Mouse (Mus musculus): ENCODE data around the gene Pstk. TPM values are rescaled to one million over a fixed set of nuclear protein-coding genes. Genes with fewer than 3 reads are reported as not detected.
"Not testable (repeated sequence)": the region's sequence is repeated elsewhere in the genome, so short reads cannot be mapped to it uniquely, and the experiment has no call there.

Pstk gene
- 10 to 100 TPM; 39.3 to 44.7 (median 44.3) TPM for polyA plus RNA-seq (2017; shearing (Covaris generic))

DNA sequence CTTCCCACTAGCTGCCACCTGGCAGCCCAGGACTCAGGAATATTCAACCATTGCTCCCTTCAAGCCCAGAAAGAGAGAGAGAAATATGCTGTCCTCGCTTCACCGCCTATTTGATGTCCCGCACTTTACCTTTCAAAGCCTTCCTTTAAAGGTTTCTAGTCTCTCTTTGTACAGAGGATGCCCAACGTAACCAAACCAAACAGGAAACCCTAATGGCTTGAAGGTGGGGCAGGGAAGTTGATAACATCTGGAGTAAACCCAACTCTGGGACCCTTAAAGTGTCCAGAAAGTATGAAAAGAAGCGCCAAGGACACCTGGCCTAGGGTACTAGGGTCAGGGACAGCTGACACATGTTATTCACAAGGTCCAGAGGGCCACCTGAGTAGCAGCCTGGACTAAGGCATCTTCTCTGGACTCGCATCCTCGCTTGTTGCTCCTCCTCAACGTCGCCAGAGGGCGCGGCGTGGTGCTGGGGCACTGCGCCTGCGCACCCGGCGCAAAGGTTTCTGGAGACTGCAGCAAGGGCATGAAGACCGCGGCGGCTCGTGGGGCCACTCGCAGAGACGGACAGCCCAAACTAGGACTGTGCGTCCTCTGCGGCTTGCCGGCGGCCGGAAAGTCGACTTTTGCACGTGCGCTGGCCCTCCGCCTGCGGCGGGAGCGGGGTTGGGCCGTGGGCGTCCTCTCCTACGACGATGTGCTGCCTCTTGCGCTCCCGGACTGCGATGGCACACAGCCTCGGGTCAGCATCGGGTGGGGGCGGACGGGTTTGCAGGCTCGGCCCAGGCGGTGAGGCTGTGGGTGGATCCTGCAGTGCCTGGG is at the start of gene Pstk:
Gene Pstk, plus strand, starts transcription at position 494 of the 822 bp plus-strand sequence.
- peak; percentile 88 for ATAC-seq

DNA sequence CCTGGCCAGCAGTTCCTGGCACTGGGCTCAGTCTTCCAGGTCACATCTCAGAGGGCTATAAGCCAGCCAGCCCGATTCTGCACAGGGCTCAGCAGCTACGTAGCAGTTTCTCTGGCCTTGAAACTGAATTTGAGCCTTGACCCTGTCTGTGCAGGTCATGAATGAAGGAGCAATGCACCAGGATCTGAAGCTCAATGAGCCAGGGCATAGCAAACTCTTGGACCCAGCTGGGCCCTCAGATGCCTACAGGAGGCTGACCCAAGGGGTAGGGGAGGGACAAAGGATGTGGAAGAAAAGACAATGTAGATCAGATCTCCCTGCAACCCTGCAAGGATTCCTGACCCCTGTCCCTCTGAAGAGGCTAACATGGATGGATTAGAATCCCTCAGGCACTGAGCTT is 48.7 kb upstream of the Pstk start, which contains the start of gene Cuzd1:
Gene Cuzd1, minus strand, starts transcription at position 101 of the 400 bp plus-strand sequence.
- no peak for ATAC-seq

DNA sequence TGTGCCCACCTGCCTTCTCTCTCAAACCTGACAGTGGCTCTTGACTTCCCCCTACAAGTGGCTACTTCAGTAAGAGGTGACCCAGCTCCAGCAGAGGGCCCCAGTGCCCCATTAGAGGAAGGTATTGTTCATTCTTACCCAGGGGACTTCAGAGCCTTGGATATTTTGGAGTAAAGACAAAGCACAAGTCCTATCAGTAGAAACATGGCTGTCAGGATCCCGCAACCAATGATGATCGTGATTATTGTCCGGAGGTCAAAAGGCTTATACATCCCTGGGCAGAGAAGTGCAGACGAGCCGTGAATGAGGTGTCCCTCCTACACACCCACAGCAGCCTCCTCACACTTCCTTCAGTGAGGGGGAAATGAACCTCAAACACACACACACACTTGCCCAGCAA is 43.9 kb upstream of the Pstk start:
- no peak for ATAC-seq

DNA sequence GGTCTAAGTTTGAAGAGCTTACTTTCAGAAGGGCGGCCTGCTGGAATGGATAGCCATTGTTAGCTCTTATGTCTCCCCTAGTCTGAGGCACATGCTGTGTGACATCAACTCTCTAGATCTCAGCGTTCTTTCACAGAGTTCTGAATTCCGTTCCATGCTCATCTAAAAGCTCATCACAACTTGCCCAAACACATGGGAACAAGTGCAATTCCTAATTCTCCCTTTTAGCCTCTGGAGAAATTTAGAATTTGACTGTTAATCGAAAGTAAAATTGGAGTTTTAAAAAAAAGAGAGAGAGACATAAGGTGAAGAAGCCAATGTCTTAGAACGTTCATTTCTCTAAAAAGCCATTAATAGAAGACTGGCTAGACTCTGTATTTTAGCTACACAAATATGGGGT is 41.5 kb upstream of the Pstk start, which contains the start of gene Fam24b:
Gene Fam24b, minus strand, starts transcription at position 101 of the 400 bp plus-strand sequence.
- ATAC-seq = no peak

DNA sequence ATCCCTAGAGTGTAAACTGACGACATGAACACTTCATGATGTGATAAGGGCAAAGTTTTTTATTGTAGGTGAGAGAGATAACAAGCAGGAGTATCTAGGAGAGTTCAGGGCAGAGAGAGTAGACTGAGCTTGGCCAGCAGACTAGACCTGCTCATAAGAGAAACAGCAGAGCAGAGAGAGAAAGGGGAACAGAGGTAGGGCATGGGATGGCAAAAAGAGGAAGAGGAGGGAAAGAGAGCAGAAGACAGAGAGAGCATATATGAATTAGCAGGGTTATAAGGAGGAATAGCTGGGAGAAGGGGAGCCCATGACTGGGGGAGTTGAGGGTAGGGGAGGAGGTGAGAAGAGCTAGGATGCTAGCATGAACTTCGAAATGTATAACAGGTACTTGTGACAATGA is 39.3 kb upstream of the Pstk start:
- no peak for ATAC-seq

DNA sequence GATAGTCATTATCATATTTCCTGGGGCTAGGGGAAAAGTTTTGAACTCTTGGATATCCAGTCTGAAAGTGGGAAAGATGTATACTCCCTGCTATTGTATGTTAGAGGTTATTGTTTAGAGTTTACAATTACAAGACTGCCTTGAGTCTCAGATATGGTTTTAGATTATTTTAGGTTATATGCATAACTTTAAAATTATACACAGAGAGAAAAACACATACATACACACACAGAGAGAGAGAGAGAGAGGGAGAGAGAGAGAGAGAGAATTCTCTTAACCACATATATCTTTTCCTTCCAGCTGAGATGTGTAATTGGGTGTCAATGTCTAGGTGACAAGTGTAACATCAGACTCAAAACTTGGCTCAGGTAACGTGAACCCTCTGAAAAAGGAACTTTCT is 37.4 kb upstream of the Pstk start, which contains the start of gene Fam24a:
Gene Fam24a, plus strand, starts transcription at position 301 of the 400 bp plus-strand sequence.
- ATAC-seq = no peak

DNA sequence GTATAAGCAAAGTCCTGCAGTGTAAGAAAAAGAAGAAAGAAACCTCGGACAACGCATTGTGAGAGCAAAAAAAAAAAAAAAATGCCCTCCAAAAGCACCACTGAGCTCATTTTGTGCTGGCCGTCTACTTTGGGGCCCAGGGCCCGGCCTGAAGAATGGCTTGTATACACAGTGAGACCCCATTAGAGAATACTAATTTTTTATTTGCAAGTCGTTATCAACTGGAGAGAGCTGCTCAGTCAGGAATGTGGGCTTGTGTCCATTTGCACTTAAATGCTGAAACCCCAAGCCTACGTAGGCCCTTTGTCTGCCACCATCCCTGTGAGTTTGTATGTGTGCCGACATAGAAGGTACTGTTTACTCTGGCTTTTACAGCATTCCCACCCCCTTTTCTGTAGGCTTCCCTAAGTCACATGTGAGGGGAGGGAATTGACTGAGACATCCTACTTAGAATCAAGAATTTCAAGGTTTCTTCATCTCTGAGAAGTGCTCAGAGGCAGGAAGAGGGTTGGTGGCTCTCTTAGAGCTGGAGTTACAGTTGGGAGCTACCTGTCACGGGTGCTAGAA is 33.4 kb upstream of the Pstk start:
- ATAC-seq = no peak

DNA sequence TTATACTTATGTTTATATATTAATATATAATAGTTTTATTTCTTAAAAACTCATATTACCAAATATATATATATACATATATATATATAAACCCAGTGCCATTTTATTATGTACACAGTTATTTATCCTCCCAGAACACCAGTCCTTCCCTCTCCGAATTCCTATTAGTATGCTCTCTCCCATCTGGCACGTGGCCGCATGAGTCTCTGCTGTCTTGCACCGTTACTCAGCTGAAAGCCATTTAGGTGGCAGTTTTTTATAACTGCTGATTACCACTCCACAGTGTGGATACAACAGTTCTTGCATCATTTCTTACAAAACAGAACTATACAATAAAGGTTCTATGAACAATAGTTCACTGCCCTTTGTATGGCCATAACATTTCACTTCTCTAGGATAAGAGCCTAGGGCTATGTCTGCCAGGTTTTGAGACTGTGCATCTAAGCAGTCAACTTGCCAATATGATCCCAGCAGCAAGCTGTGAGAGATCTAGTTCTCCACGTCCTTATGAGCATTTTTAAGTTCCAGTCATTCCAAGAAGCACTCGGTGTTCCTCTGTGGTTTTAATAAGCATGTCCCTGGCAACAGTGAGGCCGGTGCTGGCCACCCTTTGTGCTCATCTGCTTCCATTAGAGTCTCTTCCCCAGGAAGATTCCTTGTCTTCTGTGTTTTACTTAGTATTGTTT is 24.9 kb upstream of the Pstk start:
- no peak for ATAC-seq

DNA sequence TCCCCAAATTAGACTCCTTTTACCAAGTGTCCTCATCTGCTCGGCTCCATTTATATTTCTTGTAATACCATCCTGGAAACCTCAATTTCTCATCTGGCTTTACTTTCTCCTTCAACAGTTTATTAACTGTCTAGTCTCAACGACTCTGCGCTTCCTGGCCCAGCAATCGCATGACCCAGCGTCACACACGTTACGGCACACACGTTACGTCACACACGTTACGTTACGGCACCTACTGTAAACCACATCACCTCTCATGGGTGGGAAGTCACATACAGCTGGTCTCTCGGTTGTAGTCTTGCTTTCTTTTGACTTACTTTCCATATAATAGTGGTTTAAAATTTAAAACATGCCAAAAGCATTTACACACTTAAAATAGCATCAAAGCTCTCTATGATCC is 14.8 kb upstream of the Pstk start:
- no peak for ATAC-seq

DNA sequence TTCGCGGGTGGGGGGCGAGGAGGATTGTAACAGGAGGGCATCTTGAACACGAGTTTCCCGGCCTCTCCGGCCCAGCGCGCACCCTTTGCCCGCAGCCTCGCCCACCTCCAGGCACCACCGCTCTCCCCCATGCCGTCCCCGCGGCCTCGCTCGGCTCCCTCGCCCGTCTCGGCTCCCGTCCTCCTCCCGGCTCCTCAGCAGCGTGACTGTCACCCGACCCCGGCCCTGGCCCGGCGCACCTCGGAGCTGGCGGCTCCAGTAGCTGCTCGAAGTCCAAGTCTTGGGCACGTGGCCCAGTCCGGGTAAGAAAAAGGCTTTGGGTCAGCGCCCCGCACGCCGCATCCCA is 8.7 kb upstream of the Pstk start:
- ATAC-seq = peak; percentile 47

DNA sequence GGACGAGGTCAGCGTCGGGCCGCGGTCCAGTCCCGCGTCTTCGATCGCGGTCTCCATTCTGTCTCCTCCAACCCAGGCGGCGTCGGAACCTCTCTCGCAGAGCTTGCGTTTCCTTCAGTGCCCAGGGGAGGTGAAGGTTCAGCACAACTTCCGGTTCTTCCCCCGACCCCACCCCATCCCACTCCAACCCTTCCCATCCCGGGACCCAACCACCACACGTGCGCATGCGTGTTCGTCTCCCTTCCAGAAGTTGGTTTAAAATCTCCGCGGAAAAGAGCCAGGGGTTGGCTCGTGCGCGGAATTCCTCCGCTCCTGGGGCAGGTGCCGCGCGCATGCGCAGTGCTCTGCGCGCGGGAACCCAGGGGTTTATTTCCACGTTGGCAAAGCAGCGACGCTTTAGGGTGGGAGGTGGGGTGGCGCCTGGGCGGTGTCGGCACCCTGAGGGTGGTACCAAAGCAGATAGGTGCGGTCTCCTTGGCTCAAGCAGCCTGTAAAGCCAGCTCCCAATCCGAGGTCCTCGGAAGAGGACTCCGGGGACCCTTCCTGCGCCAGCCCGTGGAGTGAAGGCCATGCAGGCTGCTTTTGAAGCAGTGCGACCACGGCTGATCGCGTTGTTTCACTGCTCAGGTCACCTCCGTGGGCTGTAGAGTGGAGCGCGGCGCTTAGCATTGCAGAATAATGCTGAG is 8.2 kb upstream of the Pstk start, which contains the start of gene 2310057M21Rik:
Gene 2310057M21Rik, minus strand, starts transcription at position 145 of the 686 bp plus-strand sequence.
- peak; percentile 91 for ATAC-seq

DNA sequence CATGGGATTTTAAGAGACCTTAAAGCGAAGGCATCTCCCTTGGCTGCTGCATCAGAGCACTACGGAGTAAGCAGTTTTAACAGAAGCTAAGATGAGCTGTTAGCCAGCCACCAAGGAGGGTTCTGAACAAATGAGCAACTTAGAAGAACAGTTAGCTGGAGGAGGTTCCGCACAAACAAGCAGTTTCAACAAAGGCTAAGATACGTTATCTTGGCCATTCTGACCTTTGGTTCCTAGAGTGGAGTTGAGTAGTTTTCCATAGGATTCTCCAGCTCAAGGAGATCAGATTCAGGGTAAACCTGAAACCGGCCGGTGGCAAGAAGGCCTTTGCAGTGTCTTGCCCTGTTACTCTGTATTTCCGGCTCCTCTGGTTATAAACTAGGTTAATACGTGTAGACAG is 6.8 kb upstream of the Pstk start:
- no peak for ATAC-seq

DNA sequence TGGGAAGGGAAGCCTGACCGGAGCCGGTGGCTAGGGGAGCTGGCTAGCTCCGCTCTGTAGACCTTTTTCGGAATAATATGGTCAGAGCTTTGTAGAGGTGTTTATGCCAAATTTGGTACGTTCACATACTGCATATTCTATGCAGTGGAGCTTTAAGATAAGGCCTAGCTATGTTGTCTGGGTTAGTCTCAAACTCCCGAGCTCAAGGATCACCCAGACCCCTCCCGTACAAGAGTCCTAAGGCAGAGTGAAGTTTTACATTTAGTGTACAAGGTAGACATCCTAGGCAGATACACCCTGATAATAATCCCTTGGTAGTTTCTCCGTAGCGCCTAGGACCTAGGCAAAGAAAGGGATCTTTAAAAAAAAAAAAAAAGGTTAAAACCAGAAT is 524 bp downstream of the Pstk start:
- ATAC-seq = peak; percentile 1

DNA sequence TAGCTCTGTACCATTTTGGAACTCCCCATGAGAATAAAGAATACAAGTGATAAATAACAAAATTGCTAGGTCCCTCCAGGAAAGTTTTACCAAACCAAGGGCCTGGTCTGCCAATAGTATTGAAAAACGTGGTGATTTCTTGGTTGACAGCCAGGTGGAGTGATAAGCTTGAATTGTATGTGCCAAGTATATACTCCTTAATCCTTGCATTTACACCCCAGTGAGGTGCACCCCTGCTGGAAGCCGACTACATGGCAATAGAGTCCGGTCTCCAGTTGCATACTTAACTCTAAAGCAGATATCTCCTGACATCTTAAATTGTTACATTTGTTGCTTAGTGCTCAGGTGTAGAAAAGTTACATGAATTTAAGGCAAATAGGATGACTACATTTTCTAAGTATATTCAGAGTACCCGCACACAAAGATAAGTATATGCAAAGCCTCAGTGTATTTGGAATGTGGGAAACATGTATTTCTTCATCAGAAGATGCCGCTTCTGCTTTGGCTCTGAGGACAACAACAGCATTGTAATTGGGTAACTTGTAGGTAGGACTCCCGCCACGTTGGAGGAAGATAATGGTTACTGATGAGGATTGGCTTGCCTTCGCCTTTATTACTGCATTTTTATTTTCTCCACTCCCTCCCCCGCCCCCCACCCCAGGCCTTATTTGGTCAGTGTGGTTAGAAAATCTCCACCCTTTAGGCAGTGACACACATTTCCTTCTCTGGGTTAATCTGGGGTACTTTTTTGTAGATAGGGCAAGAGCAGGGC is 1.1 kb downstream of the Pstk start:
- ATAC-seq = no peak

DNA sequence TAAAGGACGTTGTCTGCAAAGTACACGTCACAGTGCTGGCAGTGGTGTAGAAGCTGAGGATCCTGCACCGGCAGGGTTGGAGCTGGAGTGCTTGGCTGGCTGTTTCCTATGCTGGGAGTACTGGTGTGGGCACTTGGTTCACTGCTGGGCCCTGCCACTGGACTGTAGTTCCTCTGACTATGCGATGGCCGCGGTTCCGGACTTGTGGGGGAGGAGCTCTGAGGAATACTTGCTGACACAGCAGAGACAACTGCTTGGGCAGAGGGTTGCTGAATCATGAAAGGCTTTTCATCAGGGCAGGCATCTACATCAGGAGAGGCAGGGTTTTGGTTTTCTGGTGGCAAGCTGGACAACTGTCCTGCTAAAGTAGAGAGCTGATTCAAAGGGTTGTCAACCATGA is 20.8 kb downstream of the Pstk start:
- ATAC-seq = not testable (repeated sequence)

DNA sequence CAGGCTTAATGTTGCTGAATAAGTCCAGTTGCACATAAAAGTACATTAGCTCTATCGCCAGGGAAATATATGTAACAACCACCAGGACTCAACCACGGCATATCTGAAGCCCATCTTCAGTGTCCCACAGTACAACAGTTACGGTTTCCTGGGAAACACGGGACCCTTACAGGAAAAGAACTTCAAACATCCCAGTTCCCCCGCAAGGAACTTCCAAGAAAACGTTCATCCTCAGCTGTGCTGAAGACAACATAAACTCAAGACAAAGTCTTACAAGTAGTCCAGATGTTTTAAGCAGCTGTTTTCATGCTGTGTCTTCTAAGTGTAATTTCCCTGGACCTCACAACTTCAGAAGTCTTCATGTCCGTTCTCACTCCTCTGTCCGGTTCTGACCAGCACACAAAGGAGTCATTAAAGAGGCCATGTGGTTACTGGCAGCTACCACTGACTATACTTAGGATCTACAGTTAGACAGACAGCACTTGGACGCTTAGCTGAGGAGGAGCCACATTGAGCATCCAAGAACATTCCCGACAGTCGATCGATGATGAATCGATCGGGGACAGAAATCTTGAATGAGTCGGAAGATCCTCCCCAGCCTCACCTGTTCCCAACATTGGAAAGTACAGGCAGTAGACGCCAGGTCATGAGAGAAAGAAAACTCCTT is 38.5 kb downstream of the Pstk start:
- ATAC-seq = no peak

DNA sequence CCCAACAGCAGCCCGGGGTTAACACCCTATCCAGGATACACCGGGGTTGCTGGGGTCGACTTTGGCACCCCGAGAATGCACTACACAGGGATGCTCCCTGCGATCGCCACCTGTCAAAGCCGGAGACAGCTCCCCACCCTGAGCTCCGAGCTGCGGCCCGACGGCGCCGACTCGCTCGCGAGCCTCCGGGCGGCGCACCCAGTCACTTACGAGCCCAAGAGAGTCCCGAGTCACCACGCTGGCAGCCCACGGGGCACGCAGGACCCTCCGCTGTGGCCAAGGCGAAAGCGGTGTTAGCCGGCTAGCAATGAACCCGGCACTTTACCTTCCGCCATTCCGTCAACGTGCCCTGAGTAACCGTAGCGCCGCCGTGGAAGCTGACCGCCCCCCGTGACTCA is 39.0 kb downstream of the Pstk start:
- peak; percentile 22 for ATAC-seq

DNA sequence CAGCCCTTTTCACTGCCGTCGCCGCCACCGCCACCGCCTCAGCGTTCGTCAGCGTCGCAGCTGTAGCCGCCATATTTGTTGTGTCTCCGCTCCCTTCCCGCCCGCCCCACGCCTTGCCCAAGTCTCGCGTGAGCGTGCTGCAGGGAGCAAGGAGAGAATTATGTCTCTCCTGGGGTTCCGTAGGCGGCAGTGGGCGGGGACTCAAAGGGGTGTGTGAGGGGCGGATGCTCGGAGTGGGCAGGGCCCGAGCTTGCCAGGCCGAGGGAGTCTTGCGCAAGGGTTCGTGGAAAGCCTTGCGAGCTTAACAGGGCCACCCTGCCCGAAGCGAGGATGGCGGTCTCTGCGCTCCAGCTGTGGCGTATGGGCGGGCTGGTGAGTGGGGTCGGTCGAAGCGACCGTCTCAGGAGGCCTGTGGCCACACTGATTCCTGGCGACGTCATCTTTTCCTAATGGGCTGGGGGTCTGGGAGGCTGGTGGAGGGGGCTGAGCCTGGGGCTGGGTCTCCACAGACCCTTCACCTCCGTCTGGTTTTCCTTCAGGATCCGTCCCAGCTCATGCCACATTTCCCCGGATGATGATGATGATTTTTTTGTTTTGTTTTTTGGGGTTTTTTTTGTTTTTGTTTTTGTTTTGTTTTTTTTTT is 39.6 kb downstream of the Pstk start, which contains the start of the genes Ikzf5 and Acadsb:
Gene Ikzf5, minus strand, starts transcription at position 106 of the 643 bp plus-strand sequence.
Gene Acadsb, plus strand, starts transcription at position 186 of the 643 bp plus-strand sequence.
- ATAC-seq = peak; percentile 95

DNA sequence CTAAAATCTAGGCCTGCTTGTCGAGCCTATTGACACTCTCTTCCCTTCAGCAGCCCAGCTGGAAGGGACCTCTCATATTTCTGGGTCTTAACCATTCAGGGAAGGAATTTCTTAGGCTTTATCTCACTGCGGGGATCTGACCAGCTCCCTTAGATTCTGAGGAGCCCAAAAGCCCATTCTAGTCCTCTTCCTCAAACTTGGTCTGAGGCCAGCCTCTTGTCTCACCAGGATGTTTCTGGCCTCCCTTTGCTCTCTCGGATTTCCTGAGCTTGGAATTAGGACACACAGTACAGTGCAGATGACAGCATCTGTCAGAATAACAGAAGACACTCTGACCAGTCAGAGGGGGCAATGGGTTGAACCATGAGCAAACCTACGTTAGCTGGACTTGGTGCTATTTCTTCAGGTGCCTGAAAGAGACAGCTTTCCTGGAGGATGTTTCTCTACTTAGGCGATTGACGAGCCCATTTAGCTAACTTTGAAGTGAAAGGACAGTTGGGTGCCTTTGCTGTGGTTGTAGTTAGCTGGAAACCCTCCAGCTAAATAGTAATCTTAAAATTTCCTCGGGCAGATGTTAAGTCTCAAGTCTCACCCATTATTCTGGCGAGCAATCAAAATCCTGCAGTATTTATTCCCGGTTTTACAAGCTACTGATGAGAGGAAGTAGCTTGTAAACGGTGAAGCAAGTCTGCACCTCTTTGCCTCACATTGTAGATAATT is 40.4 kb downstream of the Pstk start:
- ATAC-seq = no peak

DNA sequence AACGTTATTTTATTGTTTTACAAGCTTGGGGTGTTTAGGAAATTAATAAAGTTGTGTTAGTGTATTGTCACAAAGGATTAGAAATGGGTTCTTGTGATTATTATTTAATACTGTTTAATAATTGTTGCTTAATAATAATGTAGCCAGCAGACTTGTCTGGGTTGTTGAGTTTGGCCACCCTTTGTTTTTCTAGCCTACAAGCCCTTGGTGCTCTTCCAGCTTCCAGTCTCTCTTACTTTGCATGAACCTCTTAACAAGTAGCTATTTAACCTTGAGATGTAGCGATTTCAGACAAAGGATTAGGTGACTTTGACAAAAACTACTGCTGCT is 41.0 kb downstream of the Pstk start:
- ATAC-seq = no peak

Measured in inflammation-experienced regulatory T-cells, adult 6 months (primary cell).